Mouse (Mus musculus) megakaryocyte, embryonic 14.5 days (primary cell): ENCODE data around the gene Gtsf1l. TPM values are rescaled to one million over a fixed set of nuclear protein-coding genes. Genes with fewer than 3 reads are reported as not detected.

Experiments used
- H3K27me3 ChIP-seq: replicated peaks from 2 replicates; pipeline ENCODE3; 2012; ENCODE audit warnings: inconsistent platforms
- H3K36me3 ChIP-seq: replicated peaks from 2 replicates; pipeline ENCODE3; 2012; ENCODE audit warnings: low read length, inconsistent platforms, mixed read lengths
- H3K4me1 ChIP-seq: 2 replicates; pipeline ENCODE4 v1.6.1; 2012; ENCODE audit warnings: inconsistent platforms
- H3K4me3 ChIP-seq: replicated peaks from 2 replicates; pipeline ENCODE3; 2012; ENCODE audit warnings: moderate library complexity, mild to moderate bottlenecking, inconsistent platforms
- H3K9me3 ChIP-seq: 2 replicates; pipeline ENCODE4 v1.6.1; 2012; ENCODE audit warnings: inconsistent platforms
- FLI1 ChIP-seq: IDR thresholded peaks from 2 replicates; pipeline ENCODE4 v1.6.1; 2012; ENCODE audit warnings: low read length, inconsistent platforms, mixed read lengths
- GATA1 ChIP-seq: IDR thresholded peaks from 3 replicates; pipeline ENCODE4 v1.6.1; 2012; ENCODE audit warnings: mixed read lengths, low read length, inconsistent platforms, borderline replicate concordance
- polyA plus RNA-seq: library from polyadenylated mRNA; stranded (reverse); fragments of >175 nt; gene quantifications from 2 replicates; pipeline ENCODE4 v1.2.3, GENCODE M21; 2012; ENCODE audit warnings: low replicate concordance; ENCODE audit not compliant: insufficient read depth

Gtsf1l gene
- polyA plus RNA-seq, 1 experiment: not detected

- H3K4me1 ChIP-seq: no peaks in the 10 kb centered on the region
- H3K27me3 ChIP-seq: peaks cover 55% of the 10 kb centered on the region
- TF ChIP-seq FLI1 (no peak), GATA1 (no peak)
- no peak overlapping the region for H3K4me3 ChIP-seq
- peaks cover 39% of the 10 kb centered on the region for H3K9me3 ChIP-seq
- no peaks in the 10 kb centered on the region for H3K36me3 ChIP-seq
Measured at GRCm38 (mm10) chr2:163110706-163111105, 23.1 kb upstream of the Gtsf1l start.

GRCm38 (mm10) chr2:163108385-163108784 lies 20.7 kb upstream of the Gtsf1l start:
- no peaks in the 10 kb centered on the region for H3K36me3 ChIP-seq
- H3K27me3 ChIP-seq: peaks cover 63% of the 10 kb centered on the region
- TF ChIP-seq GATA1: no peak
- TF ChIP-seq FLI1: no peak
- no peak overlapping the region for H3K4me3 ChIP-seq
- no peaks in the 10 kb centered on the region for H3K4me1 ChIP-seq
- H3K9me3 ChIP-seq: peaks cover 39% of the 10 kb centered on the region

GRCm38 (mm10) chr2:163104086-163104770 lies 16.6 kb upstream of the Gtsf1l start:
- peaks cover 24% of the 10 kb centered on the region for H3K9me3 ChIP-seq
- H3K27me3 ChIP-seq: peaks cover 75% of the 10 kb centered on the region
- no peak overlapping the region for H3K4me3 ChIP-seq
- H3K4me1 ChIP-seq: peaks cover 15% of the 10 kb centered on the region
- no peak for TF ChIP-seq FLI1
- TF ChIP-seq GATA1: no peak
- H3K36me3 ChIP-seq: no peaks in the 10 kb centered on the region

GRCm38 (mm10) chr2:163102900-163103653 lies 15.4 kb upstream of the Gtsf1l start:
- peaks cover 79% of the 10 kb centered on the region for H3K27me3 ChIP-seq
- no peak overlapping the region for H3K4me3 ChIP-seq

GRCm38 (mm10) chr2:163102216-163102615 lies 14.6 kb upstream of the Gtsf1l start:
- H3K9me3 ChIP-seq: peaks cover 11% of the 10 kb centered on the region
- H3K4me1 ChIP-seq: peaks cover 15% of the 10 kb centered on the region
- H3K4me3 ChIP-seq: no peak overlapping the region
- no peaks in the 10 kb centered on the region for H3K36me3 ChIP-seq
- TF ChIP-seq GATA1 (no peak), FLI1 (no peak)
- H3K27me3 ChIP-seq: peaks cover 79% of the 10 kb centered on the region

More at GRCm38 (mm10) chr2:163102900-163103653, 15.4 kb upstream of the Gtsf1l start:
- TF ChIP-seq GATA1 (no peak), FLI1 (no peak)
- no peaks in the 10 kb centered on the region for H3K36me3 ChIP-seq
- peaks cover 15% of the 10 kb centered on the region for H3K4me1 ChIP-seq
- H3K9me3 ChIP-seq: peaks cover 20% of the 10 kb centered on the region

- H3K4me3 ChIP-seq: no peak overlapping the region
- H3K36me3 ChIP-seq: no peaks in the 10 kb centered on the region
- H3K27me3 ChIP-seq: peaks cover 75% of the 10 kb centered on the region
- TF ChIP-seq FLI1 (no peak), GATA1 (no peak)
- peaks cover 15% of the 10 kb centered on the region for H3K4me1 ChIP-seq
- peaks cover 6% of the 10 kb centered on the region for H3K9me3 ChIP-seq
Measured at GRCm38 (mm10) chr2:163101646-163102203, 14.1 kb upstream of the Gtsf1l start.

- H3K27me3 ChIP-seq: peaks cover 68% of the 10 kb centered on the region
- H3K36me3 ChIP-seq: no peaks in the 10 kb centered on the region
- TF ChIP-seq FLI1 (no peak), GATA1 (no peak)
- H3K4me3 ChIP-seq: no peak overlapping the region
- peaks cover 15% of the 10 kb centered on the region for H3K4me1 ChIP-seq
- no peaks in the 10 kb centered on the region for H3K9me3 ChIP-seq
Measured at GRCm38 (mm10) chr2:163100551-163100950, 12.9 kb upstream of the Gtsf1l start.

GRCm38 (mm10) chr2:163099919-163100318 lies 12.3 kb upstream of the Gtsf1l start:
- no peaks in the 10 kb centered on the region for H3K36me3 ChIP-seq
- peaks cover 63% of the 10 kb centered on the region for H3K27me3 ChIP-seq
- H3K9me3 ChIP-seq: no peaks in the 10 kb centered on the region
- peak overlapping the region; percentile 71 for H3K4me3 ChIP-seq
- H3K4me1 ChIP-seq: peaks cover 15% of the 10 kb centered on the region
- TF ChIP-seq FLI1 (no peak), GATA1 (no peak)

GRCm38 (mm10) chr2:163095784-163096183 lies 8.1 kb upstream of the Gtsf1l start:
- Histone ChIP-seq H3K9me3 (no peaks in the 10 kb centered on the region), H3K36me3 (no peaks in the 10 kb centered on the region), H3K27me3 (peaks cover 55% of the 10 kb centered on the region), H3K4me3 (no peak overlapping the region), H3K4me1 (peaks cover 16% of the 10 kb centered on the region)
- TF ChIP-seq FLI1 (no peak), GATA1 (no peak)

- Histone ChIP-seq H3K9me3 (no peaks in the 10 kb centered on the region), H3K4me1 (peaks cover 11% of the 10 kb centered on the region), H3K36me3 (no peaks in the 10 kb centered on the region), H3K4me3 (no peak overlapping the region), H3K27me3 (peaks cover 47% of the 10 kb centered on the region)
- TF ChIP-seq FLI1 (no peak), GATA1 (no peak)
Measured at GRCm38 (mm10) chr2:163094909-163095308, 7.3 kb upstream of the Gtsf1l start.
